Mouse (Mus musculus): ENCODE measurements around the gene A430033K04Rik.

The A430033K04Rik gene

GRCm38 (mm10) chr5:138622645-138623477 is at the start of gene A430033K04Rik:
Gene A430033K04Rik (plus strand): TSS chr5:138622859.
- peak; percentile 83 to 95 for DNase-seq (ENCODE audit: low spot score in 2 of 2)

- no peak for DNase-seq (ENCODE audit: low spot score in 2 of 2)
Observed at GRCm38 (mm10) chr5:138587396-138587795, 35.3 kb upstream of the A430033K04Rik start.

GRCm38 (mm10) chr5:138618353-138618752 is 4.3 kb upstream of the A430033K04Rik start:
- DNase-seq (ENCODE audit: low spot score in 2 of 2) = no peak

GRCm38 (mm10) chr5:138619211-138620128 is 3.2 kb upstream of the A430033K04Rik start, which contains the start of gene Zfp68:
Gene Zfp68 (minus strand): TSS chr5:138619761.
- DNase-seq (ENCODE audit: low spot score in 2 of 2) = peak; percentile 77 to 93

GRCm38 (mm10) chr5:138620836-138621235 is 1.8 kb upstream of the A430033K04Rik start:
- no peak for DNase-seq (ENCODE audit: low spot score in 2 of 2)

GRCm38 (mm10) chr5:138623478-138623875 is 818 bp downstream of the A430033K04Rik start:
- no peak for DNase-seq (ENCODE audit: low spot score in 2 of 2)

- DNase-seq (ENCODE audit: low spot score in 2 of 2) = no peak
Observed at GRCm38 (mm10) chr5:138636486-138636885, 13.8 kb downstream of the A430033K04Rik start.

GRCm38 (mm10) chr5:138641081-138641480 is 18.4 kb downstream of the A430033K04Rik start:
- no peak for DNase-seq (ENCODE audit: low spot score in 2 of 2)

GRCm38 (mm10) chr5:138641761-138642160 is 19.1 kb downstream of the A430033K04Rik start:
- no peak for DNase-seq (ENCODE audit: low spot score in 2 of 2)

GRCm38 (mm10) chr5:138652911-138653310 is 30.3 kb downstream of the A430033K04Rik start:
- DNase-seq (ENCODE audit: low spot score in 2 of 2) = no peak

- peak; percentile 26 to 40 for DNase-seq (ENCODE audit: low spot score in 2 of 2)
Observed at GRCm38 (mm10) chr5:138656477-138657156, 34.0 kb downstream of the A430033K04Rik start.

GRCm38 (mm10) chr5:138657407-138657806 is 34.7 kb downstream of the A430033K04Rik start:
- no peak for DNase-seq (ENCODE audit: low spot score in 2 of 2)

GRCm38 (mm10) chr5:138657854-138658253 is 35.2 kb downstream of the A430033K04Rik start:
- DNase-seq (ENCODE audit: low spot score in 2 of 2) = peak in 1 of 2 experiments; percentile 14

- DNase-seq (ENCODE audit: low spot score in 2 of 2) = peak; percentile 21 to 48
Observed at GRCm38 (mm10) chr5:138658922-138659321, 36.3 kb downstream of the A430033K04Rik start.

GRCm38 (mm10) chr5:138683023-138683766 is 60.5 kb downstream of the A430033K04Rik start:
- DNase-seq (ENCODE audit: low spot score in 2 of 2) = no peak

GRCm38 (mm10) chr5:138683821-138684220 is 61.2 kb downstream of the A430033K04Rik start:
- no peak for DNase-seq (ENCODE audit: low spot score in 2 of 2)

- no peak for DNase-seq (ENCODE audit: low spot score in 2 of 2)
Observed at GRCm38 (mm10) chr5:138687453-138687852, 64.8 kb downstream of the A430033K04Rik start.

- DNase-seq (ENCODE audit: low spot score in 2 of 2) = no peak
Observed at GRCm38 (mm10) chr5:138689254-138689653, 66.6 kb downstream of the A430033K04Rik start.

GRCm38 (mm10) chr5:138692936-138693570 is 70.4 kb downstream of the A430033K04Rik start:
- no peak for DNase-seq (ENCODE audit: low spot score in 2 of 2)

GRCm38 (mm10) chr5:138694036-138694435 is 71.4 kb downstream of the A430033K04Rik start:
- DNase-seq (ENCODE audit: low spot score in 2 of 2) = no peak

Data from cerebellum, postnatal 4 days (tissue).